Mouse (Mus musculus) brain, embryonic 14.5 days (tissue): ENCODE data around the gene Emid1.

Source experiments
- CTCF ChIP-seq: fragments of 200-500 bp; IDR thresholded peaks from 2 replicates; pipeline ENCODE4 v1.5.1; 2012; ENCODE audit warnings: inconsistent platforms, mild to moderate bottlenecking, moderate library complexity, borderline replicate concordance; ENCODE audit not compliant: insufficient read depth, insufficient read length; ENCODE audit errors: extremely low read depth
- POLR2A ChIP-seq: fragments of 200-500 bp; IDR thresholded peaks from 2 replicates; pipeline ENCODE4 v1.6.1; 2012; ENCODE audit warnings: mild to moderate bottlenecking, inconsistent platforms, borderline replicate concordance; ENCODE audit not compliant: poor library complexity, insufficient read depth, insufficient read length, severe bottlenecking; ENCODE audit errors: extremely low read depth

DNA sequence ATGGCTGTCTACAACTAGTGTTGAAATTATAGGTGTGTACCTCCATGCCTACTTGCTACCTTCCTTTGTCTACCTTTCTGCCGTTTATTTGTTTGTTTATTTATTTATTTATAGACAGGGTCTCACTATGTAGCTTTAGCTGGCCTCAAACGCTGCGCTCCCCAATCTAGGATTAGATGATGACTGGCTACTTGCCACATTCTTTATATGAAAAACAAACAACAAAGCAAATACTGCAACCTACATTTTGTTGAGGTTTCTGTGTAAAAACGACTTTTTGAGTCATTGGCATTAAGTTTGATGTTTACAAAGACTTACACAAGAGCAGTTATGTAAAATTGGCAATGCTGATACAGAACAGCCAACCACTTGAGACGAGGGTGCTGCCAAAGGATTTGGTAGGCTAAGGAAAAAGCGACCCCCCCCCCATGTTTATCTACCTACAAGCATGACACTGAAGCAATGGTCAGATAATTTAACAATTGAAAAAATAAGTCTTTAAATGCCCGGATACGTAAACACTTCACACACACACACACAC, 55.5 kb downstream of the Emid1 start:
- TF ChIP-seq POLR2A (no peak), CTCF (no peak)
